Mouse (Mus musculus) stomach, postnatal 0 days (tissue): ENCODE results near the gene Defb20.

Experiments used
- CTCF ChIP-seq: IDR thresholded peaks from 2 replicates; pipeline ENCODE4 v1.5.1; 2016; ENCODE audit warnings: antibody characterized with exemption, low read depth, mild to moderate bottlenecking, moderate library complexity
- EP300 ChIP-seq: optimal IDR thresholded peaks from 2 replicates; pipeline ENCODE3; 2016; ENCODE audit warnings: antibody characterized with exemption

DNA sequence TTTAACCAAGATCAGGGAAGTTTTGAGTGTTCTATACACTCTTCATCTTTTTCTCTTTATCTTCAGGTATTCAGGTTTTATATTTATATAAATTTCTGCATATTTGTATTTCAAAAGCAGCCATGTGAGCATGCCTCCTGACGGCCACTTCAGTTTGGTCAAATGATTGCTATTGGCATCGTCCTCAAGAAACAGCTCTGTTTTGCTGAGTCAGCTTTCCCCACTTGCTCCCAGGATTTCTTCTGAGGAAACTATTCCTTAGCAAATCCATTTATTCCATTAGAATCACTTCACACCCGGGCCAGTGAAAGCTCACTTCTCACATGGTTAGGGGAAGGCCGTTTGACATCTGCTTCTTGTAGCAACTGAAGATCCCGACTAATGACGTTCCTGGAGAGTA, 21.2 kb downstream of the Defb20 start:
- no peak for TF ChIP-seq CTCF
- TF ChIP-seq EP300: no peak
